Mouse (Mus musculus) bone marrow macrophage, adult 2 months (primary cell): Measurements from ENCODE around the gene Plk5.

Source experiments
- CTCF ChIP-seq: IDR thresholded peaks from 2 replicates; pipeline ENCODE4 v1.5.1; 2012; ENCODE audit warnings: low read depth, mild to moderate bottlenecking, low read length, moderate library complexity
- POLR2A ChIP-seq: IDR thresholded peaks from 2 replicates; pipeline ENCODE4 v1.6.1; 2012; ENCODE audit warnings: mild to moderate bottlenecking, low read depth, low read length, borderline replicate concordance

- no peak for TF ChIP-seq CTCF
- no peak for TF ChIP-seq POLR2A
These were observed 30.6 kb downstream of the Plk5 start for GRCm38 (mm10) chr10:80386735-80387471.
